Mouse (Mus musculus) kidney, adult 2 months (tissue): ENCODE measurements around the gene Gm21885.

Source experiments
- CTCF ChIP-seq: fragments of 200-500 bp; conservative IDR thresholded peaks from 2 replicates; pipeline ENCODE4 v1.5.1; 2011; ENCODE audit warnings: low read depth, mild to moderate bottlenecking, control low read depth, low read length, moderate library complexity, mixed read lengths; ENCODE audit not compliant: insufficient read depth, insufficient read length
- POLR2A ChIP-seq: fragments of 200-500 bp; IDR thresholded peaks from one replicate; pipeline ENCODE4 v1.6.1; 2011; ENCODE audit warnings: low read depth, low read length, control low read depth

- TF ChIP-seq CTCF = no peak
- TF ChIP-seq POLR2A = no peak
Observed at GRCm38 (mm10) chr11:94275226-94275625, 6.4 kb upstream of the Gm21885 start.
